Mouse (Mus musculus) adrenal gland, postnatal 36 days (tissue): ENCODE data around the gene Pet100. TPM values are rescaled to one million over a fixed set of nuclear protein-coding genes. Genes with fewer than 3 reads are reported as not detected.
"Not testable (repeated sequence)": the region's sequence is repeated elsewhere in the genome, so short reads cannot be mapped to it uniquely, and the experiment has no call there.

Source experiments
- DNase-seq, 2 experiments: peaks; one replicate each; pipeline ENCODE4 v3.0.0; 2021; ENCODE audit warnings: mixed read lengths in 1 of 2
- long read RNA-seq, 2 experiments: library from polyadenylated mRNA; stranded (forward); transcript quantifications; one replicate each; pipeline ENCODE4 v2.0.0; 2021; ENCODE audit warnings: borderline sequencing depth in 2 of 2
- total RNA-seq, 2 experiments: library from RNA; stranded (reverse); gene quantifications; 2 replicates each; pipeline ENCODE4 v1.2.3; 2021

Pet100 gene
- total RNA-seq: 100 to 1,000 TPM; 113 to 119 TPM
- long read RNA-seq, experiment 1, transcript Pet100-201 (4 exons, 1,193 nt): major isoform, 71 of 75 reads
- long read RNA-seq, experiment 1, partial matches to known transcripts: 1 of 75 reads
- long read RNA-seq, experiment 1, other reads (novel, unspliced or antisense): 3 of 75 reads
- long read RNA-seq, experiment 2, transcript Pet100-201 (4 exons, 1,193 nt): major isoform, 39 of 46 reads
- long read RNA-seq, experiment 2, partial matches to known transcripts: 3 of 46 reads
- long read RNA-seq, experiment 2, other reads (novel, unspliced or antisense): 4 of 46 reads

DNA sequence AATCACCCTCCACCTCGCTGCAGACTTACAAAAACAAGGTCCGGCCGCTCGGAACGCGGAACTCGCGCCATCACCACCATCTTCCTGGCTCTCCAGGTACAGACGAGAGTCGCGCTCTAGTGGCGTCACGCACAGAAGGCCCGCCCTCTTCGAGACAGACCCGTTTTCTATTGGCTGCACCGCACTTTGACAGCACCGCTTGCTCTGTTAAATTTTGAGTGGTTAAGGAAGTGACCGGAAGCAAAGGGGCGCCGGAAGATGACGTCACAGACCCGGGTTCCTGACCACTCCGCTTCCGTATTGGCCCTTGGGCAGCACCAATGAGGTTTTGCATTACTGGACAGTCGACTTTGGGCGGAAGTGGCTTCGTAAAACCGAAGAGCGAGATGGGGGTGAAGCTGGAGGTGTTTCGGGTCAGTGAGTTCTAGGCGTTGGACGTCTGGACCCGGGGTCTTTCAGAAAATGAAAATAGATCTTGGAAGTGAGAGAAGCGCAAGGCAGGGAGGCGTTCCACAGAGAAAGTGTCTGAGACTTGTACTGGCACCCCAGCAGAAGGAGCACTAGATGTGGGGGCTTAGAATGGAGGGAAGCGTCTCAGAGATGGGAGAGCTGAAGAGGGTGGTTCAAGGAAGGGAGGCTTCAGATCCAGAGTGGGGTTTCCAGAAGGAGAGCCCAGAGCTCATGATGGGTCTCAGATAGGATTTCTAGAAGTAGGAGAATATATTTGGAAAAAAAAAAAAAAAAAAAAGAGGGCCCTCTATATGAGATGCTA, at the start of gene Pet100, which contains the start of gene Xab2:
Gene Pet100, plus strand, starts transcription at position 350 of the 772 bp plus-strand sequence.
Gene Xab2, minus strand, starts transcription at position 118 of the 772 bp plus-strand sequence.
- peak; percentile 97 to 98 for DNase-seq

DNA sequence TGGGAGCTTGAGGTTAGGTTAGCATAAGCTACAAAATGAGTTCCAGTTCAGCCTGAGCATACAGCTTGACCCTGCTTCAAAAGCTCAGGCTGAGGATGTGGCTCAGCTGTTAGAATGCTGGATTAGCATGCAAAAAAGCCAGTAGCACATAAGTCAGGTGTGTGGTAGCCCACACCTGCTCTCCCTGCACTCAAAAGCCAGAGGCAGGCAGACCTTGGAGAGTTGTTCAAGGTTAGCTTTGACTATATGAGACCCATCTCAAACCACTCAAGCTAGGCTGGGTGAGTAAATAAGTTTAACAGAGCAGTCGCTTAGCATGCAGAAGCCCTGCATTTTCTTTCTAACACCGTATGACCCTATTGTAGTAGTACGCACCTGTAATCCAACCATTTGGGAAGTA, 46.8 kb upstream of the Pet100 start:
- DNase-seq: no peak

DNA sequence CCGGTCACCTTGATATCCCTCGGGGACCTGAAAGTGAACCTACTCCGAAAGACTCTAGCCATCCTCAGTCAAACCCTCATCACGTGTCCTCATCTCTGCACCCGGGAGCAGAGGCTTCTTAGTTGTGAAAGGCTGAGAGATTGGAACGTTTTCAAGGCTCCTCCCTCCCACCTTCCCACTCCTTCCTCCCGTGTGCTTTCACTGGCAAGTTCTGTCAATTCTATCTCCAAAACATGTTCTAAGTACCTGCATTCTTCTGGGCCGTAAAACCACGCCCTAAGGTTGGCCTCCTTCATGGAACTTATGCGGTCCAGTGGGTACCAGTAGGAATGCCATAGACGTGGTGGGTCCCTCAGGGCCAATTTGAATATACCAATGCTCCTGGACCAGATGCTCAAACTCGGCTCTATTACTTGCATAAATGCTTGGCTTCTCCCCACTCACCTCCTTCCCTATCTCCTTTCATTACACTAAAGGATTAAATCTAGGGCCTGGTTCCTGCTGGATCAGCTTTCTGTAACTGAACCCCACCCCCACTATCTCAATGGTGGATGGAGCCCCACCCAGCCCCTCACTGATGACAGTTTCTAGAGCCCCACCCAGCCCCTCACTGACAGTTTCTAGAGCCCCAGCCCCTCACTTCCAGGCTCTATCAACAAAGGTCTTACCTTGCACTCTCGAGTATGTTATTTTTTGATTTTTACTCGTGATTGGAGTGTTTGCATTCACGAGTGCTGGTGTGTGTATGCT, 45.0 kb upstream of the Pet100 start:
- DNase-seq: no peak

DNA sequence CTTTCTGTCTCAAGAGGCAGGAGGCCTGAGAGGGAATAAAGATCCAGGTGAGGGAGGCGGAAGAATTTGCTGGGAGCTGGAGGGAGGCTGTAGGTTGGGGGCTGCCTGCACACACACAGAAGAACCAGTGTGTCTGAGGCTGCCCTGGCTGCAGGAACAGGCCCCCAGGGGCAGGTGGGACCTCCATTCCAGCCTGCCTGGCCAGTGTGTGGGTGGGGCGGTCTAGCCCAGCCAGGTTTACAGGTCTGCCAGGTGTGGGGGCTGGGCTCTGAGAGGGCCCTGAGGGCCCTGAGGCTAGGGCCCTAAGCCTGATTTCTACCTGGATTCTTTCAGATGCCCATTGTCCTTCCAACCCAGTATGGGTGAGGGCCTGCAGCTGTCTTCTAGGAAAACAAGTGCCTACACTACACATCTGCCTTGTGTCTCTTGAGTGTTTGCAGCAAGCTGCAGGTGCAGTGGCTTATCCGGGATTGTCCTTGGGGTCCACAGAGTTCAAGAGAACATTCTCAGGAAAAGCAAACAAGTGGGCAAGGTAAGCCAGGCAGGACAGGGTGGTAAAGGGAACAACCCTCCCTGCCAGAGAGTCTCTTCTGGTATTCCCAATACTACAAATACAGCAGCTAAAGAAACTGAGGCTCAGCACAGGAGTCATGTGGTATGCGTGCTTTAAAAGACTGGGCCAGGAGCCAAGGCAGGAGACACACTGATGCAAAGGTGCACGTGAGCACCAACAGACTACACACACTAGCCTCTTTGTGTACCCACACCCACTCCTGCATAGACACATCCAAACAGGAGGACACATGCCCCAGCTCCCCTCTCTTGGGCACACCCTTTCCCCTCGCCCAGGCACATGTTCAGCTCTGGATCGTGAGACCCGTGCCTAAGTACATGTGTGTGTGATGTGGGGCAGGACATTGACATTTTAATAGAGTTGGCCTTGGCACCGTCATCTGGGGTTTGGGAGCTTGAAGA, 41.7 kb upstream of the Pet100 start:
- no peak for DNase-seq

DNA sequence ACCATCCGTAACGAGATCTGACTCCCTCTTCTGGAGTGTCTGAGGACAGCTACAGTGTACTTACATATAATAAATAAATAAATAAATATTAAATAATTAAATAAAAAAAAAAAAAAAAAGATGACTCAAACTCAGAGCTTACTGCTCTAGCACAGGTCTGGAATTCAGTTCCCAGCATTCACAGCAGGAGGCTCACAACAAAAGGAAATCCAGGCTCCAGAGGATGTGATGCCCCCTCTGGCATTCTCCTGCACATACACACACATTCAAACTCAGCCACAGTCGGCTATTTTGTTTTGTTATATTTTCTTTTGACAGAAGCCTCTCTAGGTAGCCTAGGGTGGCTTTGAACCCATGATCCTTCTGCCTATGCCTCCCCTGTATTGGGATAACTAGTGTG, 39.4 kb upstream of the Pet100 start:
- not testable (repeated sequence) for DNase-seq

DNA sequence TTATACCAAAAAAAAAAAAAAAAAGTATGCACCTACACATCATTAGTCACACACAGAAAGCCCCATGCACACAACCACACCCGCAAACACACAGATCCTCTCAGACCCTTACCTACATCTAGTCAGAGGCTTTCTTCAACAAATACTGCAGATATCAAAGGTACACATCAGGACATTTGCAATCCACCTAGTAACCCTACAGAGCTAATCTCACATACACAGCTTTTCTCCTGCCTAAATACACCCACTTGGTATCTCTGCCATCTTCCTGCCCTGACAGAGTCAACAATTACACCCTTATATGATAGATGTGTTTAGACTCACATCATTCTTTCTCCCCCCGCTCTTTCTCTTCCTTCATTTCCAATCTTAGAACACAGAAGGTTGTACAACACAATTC, 34.9 kb upstream of the Pet100 start:
- no peak for DNase-seq

DNA sequence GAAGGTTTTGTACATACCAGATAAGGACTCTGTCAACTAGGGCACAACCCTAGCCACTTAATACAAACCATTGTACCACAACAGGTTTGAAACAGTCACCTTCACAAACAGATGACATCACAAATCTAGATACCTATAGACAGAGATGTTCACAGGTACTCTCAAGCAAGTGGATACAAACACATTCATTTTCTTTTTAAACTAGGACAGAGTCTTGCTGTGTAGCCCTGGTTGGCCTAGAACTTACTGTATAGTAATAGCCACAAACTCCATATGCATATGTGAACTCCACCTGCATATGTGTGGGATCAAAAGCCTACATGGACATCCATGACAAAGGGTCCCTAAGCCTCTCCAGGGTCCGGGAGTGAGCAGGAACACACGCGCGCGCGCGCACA, 34.4 kb upstream of the Pet100 start, which contains the start of gene Camsap3:
Gene Camsap3, plus strand, starts transcription at position 301 of the 398 bp plus-strand sequence.
- DNase-seq: no peak

DNA sequence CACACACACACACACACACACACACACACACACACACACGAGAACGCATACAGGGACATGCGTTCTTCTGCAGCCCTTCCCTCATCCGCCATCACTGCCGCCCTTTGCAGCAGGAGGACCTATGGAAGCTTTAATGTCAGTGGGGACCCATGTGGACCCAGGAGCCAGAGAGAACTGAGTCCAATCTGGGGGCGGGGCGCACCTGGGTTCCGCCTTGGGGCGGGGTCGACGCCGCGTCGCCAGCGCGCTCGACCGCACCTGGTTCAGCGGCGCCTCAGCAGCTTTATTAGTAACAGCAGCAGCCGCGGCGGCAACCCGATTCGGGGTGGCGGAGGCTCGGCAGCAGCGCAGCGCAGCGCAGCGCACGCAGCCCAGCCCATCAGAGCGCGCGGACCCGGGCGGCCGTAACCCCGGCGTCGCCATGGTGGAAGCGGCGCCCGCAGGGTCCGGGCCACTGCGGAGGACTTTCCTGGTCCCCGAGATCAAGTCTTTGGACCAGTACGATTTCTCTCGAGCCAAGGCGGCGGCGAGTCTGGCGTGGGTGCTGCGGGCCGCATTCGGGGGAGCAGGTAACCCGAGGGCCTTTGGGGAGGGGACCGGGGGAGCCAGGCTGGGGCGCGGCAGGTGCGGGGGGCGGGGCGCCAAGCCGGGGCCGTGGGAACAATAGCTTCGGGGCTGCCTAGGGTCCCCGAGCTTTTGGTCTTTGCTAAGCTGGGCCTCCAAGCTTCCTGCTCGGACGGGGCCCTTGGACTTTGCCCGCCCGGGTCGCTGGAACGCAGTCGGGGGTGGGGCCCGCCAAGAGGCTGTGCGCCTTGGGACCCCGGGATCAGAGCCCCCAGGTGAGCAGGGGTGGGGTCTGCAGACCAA, 33.7 kb upstream of the Pet100 start:
- DNase-seq: peak; percentile 59 to 75

DNA sequence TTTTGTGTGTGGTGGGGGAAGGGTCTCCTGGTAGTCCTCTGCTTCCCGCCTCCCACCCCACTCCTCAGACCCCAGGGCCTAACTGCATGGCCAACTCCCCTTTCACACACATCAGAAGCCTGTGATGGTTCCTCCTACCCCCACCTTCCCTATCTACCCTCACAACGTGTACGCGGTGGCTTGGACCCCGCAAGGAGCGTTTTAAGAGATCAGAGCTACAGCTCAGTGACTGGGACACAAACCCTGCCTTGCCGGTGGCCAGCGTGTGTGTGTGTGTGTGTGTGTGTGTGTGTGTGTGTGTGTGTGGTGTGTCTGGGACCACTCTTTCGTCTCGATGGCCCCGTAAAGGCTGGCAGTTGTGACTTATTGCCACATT, 33.1 kb upstream of the Pet100 start:
- DNase-seq: no peak

DNA sequence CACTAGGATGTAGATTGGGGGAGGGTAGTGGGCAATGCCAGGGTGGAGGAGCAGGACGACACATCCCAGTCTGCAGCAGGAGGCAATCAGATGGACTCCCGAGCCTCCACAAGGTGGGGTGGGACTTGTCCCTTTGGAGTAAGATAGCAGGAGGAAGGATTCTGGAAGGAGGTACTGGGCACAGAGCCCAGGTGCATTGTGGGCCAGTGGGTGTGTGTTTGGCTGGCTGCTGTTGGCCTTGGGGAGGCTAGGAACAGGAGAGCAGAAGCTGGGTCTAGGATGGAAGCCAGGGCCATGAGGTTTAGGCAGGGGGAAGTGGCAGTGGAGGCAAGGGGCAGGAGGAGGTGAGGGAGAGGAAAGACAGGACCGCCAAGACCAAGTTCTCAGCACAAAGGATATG, 27.9 kb upstream of the Pet100 start:
- DNase-seq: peak; percentile 43 to 65

DNA sequence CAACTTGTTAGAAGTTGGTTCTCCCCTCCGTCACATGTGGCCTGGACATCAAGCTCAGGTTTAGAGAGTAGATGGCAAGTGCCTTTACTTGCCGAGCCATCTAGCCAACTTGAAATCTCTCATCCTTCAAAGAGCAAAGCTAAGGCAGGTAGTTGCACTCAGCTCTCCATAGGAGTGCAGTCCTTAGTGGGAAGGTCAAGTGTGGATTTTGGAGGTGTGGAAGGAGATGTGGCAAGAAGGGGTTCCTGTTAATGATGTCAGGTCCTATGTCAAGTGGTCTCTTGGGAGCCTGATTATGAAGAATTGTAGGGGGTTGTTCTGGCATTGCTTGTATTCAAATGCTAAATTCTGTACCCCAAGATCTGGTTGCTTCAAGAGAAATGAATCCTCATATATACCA, 26.9 kb upstream of the Pet100 start:
- DNase-seq: no peak

DNA sequence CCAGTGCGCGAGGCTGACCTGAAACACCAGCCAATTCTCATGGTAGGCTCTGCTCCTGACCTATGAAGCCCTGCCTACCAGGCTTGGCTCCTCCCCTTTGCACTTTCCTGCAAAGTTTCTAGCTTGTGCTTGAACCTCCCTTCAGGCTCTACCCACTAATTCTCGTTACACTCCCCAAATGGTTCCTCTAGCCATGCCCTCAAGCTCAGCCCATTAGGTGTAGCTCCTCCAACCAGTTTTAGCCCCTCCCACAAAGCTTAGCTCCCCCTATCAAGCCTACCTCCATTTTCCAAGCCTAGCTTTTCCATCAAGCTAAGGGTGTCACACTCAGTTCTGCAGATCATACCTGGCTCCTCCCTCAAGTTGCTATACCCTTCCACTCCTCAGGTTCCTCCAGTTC, 23.3 kb upstream of the Pet100 start:
- no peak for DNase-seq

DNA sequence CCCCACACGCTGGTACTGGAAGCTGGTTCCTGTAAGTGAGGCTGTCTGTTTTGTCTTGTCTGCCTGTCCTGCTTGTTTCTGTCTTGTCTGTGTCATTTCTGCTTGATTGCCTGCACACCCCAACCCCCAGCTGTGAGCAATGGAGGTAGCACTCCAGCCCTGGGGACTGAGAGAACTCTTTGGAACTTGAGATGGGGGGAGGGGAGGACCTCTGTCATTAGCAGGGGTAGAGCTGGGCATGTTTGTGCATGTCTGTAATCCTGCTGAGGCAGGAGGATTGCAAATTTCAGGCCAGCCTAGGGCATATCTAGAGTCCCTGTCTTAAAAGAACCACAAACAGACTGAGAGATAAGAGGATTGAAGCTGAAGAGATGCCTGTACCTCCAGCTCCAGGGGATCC, 22.1 kb upstream of the Pet100 start:
- DNase-seq: no peak

DNA sequence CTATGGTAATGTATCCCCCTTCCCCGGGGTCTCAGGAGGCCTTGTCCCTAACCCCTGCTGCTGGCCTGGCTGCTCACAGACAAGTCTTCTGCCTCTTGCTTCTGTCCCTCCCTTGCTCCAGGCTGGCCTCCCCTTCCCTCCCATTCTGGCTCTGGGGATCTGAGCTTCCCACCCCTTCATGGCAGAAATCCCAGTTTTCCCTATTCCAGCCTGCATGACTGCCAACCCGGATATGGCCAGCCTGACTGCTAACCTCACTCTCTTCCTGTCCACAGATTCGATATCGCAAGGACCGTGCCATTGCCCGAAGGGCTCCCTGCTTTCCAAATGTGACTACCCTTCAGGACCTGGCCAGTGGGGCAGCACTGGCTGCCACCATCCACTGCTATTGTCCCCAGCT, 20.9 kb upstream of the Pet100 start:
- peak in 1 of 2 experiments; percentile 26 for DNase-seq

DNA sequence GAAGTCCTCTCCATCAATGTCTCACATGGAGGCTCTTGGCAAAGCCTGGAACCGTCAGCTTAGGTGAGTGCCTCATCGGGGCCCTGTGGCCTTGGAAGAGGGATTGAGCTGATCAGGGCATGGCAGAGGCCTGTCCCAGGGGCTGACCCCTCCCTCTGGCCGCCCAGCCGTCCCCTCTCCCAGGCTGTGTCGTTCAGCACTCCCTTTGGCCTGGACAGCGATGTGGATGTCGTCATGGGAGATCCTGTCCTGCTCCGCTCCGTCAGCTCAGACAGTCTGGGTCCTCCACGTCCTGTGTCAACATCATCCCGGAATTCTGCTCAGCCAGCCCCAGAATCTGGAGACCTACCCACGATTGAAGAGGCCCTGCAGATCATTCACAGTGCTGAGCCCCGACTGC, 17.9 kb upstream of the Pet100 start:
- DNase-seq: no peak

DNA sequence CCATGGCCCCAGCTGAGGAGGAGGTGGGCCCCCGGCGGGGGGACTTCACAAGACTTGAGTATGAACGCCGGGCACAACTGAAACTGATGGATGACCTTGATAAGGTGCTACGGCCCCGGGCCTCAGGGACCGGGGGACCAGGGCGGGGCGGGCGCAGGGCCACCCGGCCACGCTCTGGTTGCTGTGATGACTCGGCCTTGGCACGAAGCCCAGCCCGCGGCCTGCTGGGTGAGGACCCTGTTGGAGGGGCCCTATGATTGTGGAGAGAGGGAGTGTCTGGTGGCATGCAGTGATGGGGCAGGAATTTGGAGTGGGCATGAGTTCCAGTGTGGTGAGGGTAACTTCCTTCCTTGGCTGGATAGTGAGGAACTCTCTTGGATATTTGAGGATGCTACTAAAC, 14.8 kb upstream of the Pet100 start:
- DNase-seq: peak; percentile 44 to 62

DNA sequence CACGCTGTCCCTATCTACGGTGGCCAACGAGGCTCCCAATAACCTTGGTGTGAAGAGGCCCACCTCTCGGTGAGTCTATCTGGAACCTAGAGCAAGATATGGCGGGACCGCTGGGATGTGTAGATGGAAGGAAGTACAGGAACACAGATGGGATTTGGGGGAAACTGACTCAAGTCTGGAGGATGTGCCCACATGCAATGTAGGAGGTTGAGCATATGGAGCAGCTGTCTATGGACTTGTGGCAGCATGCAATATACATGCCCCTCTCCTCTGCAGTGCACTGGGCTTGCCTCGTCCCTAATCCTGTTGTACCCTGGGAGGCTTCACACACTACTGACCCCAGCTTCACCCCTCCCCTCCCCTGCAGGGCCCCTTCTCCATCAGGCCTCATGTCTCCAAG, 13.5 kb upstream of the Pet100 start:
- no peak for DNase-seq

DNA sequence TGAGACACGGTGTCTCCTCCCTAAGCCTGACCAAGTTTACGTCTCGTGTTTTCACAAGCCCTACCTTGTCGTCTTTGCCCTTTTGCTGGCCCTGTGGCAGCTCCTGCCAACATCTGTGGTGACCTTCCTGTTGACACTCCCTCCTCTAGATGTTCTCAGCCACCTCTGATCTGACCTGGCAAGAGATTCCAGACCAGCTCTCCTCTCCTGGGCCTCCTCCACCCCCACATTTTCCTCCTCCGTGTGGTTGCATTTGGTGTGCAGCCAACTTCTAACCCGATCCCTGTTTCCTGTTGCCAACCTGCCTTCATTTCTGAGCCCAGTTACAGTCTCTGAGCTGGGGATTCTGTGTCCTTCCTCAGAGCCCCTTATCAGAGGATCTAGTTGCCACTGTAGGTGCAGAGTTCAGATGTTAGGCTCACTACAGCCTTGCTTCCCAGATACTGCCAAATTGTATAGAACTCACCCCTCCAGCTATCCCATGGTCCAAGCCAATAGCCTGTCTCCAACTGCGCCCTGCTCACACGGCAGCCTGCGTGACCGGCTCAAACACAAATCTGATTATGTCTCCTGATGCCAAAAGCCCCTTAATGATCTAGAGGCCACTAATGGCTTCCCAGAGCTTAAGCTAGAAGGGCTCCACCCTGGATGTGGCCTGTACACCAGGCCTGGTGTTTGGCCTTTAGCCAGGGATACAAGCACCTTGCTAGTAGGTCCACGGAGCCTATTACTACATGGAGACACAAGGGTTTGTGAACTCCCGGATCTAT, 12.1 kb upstream of the Pet100 start:
- peak in 1 of 2 experiments; percentile 48 for DNase-seq

DNA sequence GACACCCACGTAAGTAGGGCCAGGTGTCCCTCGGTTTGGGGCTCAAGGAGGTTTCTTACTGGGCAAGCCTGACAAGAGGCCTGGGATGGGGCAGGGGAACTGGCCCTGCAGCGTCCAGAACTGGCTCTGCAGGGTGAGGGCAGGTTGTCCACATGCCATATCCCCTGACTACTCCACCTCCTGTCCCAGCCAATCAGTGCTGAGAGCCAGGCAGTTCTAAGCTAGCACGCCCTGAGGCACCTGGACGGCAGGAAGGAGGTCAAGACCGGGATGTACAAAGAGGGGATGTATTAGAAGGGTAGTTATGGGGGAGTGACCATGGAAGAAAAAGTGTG, 11.6 kb upstream of the Pet100 start:
- no peak for DNase-seq

DNA sequence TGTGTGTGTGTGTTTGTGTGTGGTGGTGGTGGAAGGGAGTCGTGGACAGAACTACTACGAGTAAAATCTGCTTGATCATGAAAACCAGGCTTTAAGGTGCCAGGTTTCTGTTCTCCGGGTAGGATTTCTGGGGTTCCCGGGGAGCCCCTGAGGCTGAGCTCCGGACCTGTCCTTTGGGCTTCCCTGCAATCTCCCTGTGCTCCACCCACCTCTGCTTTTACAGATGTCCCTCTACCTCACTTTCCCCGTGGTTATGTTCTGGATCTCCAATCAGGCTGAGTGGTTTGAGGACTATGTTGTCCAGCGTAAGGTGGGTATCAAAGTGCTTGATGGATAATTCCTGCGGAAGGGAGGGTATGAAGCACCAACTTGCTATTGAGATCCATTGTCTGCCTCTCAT, 771 bp downstream of the Pet100 start:
- no peak for DNase-seq
